Mouse (Mus musculus) lung, embryonic 15.5 days (tissue): ENCODE data around the gene Cgas. TPM values are rescaled to one million over a fixed set of nuclear protein-coding genes. Genes with fewer than 3 reads are reported as not detected.

Source experiments
- ATAC-seq: fragments of 200-750 bp; cut with Nextera tagmentation; 2 replicates; pipeline ENCODE4 v1.8.0; 2017; ENCODE audit warnings: moderate number of reproducible peaks, borderline replicate concordance; ENCODE audit not compliant: low FRiP score, low TSS enrichment; ENCODE audit errors: extremely low read depth
- H3K27ac ChIP-seq: fragments of 300-500 bp; sonication (generic); 2 replicates; pipeline ENCODE4 v1.5.1; 2015; ENCODE audit warnings: moderate library complexity, mild to moderate bottlenecking, inconsistent platforms
- H3K27me3 ChIP-seq: fragments of 300-500 bp; sonication (generic); 2 replicates; pipeline ENCODE4 v1.6.1; 2015; ENCODE audit warnings: inconsistent platforms
- H3K36me3 ChIP-seq: fragments of 300-500 bp; sonication (generic); 2 replicates; pipeline ENCODE4 v1.6.1; 2015; ENCODE audit warnings: inconsistent platforms
- H3K4me1 ChIP-seq: fragments of 300-500 bp; sonication (generic); 2 replicates; pipeline ENCODE4 v1.6.1; 2015; ENCODE audit warnings: inconsistent platforms
- H3K4me2 ChIP-seq: fragments of 300-500 bp; sonication (generic); 2 replicates; pipeline ENCODE4 v1.6.1; 2015; ENCODE audit warnings: inconsistent platforms, mild to moderate bottlenecking, moderate library complexity
- H3K4me3 ChIP-seq: fragments of 300-500 bp; sonication (generic); 2 replicates; pipeline ENCODE4 v1.5.1; 2015; ENCODE audit warnings: mild to moderate bottlenecking, inconsistent platforms
- H3K9ac ChIP-seq: fragments of 300-500 bp; sonication (generic); 2 replicates; pipeline ENCODE4 v1.6.1; 2015; ENCODE audit warnings: inconsistent platforms
- H3K9me3 ChIP-seq: fragments of 300-500 bp; sonication (generic); 2 replicates; pipeline ENCODE4 v1.6.1; 2016; ENCODE audit warnings: inconsistent platforms
- WGBS: fragments of 180-500 bp; shearing (Covaris S2); methylation state at CpG from one replicate; pipeline ENCODE4 v1.1.7; 2015; 5-methylcytosine and 5-hydroxymethylcytosine counted together
- polyA plus RNA-seq: library from polyadenylated mRNA; unstranded; fragments of >200 nt; fragmentation: Nextera tagmentation; extraction: Ambion mirVana; gene quantifications from 2 replicates; pipeline ENCODE4 v1.2.1, GENCODE M21; 2015

Cgas gene
- polyA plus RNA-seq, 1 experiment from 2014 or later = 2.6 TPM

DNA sequence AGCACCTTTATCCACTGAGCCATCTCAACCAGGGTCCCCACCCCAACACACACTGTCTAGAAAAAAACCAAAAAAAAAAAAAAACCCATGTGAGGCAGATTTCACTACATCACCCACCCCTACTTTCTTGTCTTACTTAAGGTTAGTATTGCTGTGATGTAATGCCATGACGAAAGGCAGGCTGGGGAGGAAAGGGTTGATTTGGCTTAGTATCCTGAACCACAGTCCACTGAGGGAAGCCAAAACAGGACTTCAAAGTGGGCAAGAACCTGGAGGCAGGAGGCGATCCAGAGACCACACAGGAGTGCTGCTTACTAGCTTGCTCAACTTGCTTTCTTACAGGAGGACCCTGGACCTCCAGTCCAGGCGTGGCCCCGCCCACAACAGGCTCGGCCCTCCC lies 7.4 kb upstream of the Cgas start:
- H3K27me3 ChIP-seq = peaks cover 12% of the 10 kb centered on the region
- no peak overlapping the region for H3K9ac ChIP-seq
- H3K4me3 ChIP-seq = no peak overlapping the region
- peaks cover 37% of the 10 kb centered on the region for H3K36me3 ChIP-seq
- H3K4me2 ChIP-seq = no peak overlapping the region
- no peaks in the 10 kb centered on the region for H3K9me3 ChIP-seq
- WGBS = 74% methylated on average over 5 of the region's 5 CpGs
- no peak for ATAC-seq
- no peak overlapping the region for H3K27ac ChIP-seq
- H3K4me1 ChIP-seq = peaks cover 11% of the 10 kb centered on the region

DNA sequence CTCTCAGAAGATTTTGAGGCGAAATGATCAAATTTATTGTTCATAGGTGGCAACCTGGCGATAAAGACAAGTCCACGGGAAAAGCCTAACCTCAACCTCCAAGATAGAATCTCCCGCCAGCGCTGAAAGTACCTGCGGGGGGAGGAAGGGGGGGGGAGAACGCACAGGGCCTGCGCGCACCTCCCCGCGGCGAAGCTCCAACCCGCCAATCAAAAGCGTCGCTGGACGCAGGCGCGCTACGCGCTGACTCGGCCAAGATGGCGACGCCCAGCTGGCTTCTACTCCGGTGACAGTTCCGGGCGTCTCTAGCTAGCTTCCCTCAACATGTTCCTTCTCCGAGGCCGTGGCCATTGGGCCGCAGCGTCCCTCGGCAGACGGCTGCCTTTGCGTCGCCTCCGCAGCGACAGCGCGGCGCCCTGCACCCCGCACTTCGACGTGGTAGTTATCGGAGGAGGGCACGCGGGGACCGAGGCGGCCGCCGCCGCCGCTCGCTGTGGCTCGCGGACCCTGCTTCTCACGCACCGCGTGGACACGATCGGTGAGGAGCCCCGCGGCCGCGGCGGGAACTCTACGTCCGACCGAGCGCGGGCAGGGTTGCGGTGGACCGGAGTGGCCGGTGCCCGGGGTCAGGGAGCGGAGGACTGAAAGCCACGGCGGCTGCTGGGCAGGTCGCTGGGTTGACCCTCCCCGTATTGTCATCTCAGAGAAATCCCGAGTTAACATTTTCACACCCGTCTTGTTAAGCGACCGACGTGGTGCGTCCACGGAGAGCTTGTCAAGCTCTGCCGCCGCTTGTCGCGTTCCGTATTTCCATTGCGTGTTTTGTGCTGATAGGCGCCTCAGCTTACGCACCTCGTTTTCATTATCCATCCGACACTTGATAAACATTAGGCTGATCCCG lies 5.2 kb upstream of the Cgas start, which contains the start of the genes Mto1 and Gm17324:
Mto1 (plus strand) TSS at position 236 of the 901 bp plus-strand sequence.
Gm17324 (minus strand) TSS at position 814 of the 901 bp plus-strand sequence.
- peak within 1 kb of the TSS; percentile 70 for H3K4me3 ChIP-seq
- H3K9me3 ChIP-seq = no peaks in the 10 kb centered on the region
- peak within 1 kb of the TSS; percentile 68 for H3K4me2 ChIP-seq
- H3K27me3 ChIP-seq = peaks cover 30% of the 10 kb centered on the region
- H3K9ac ChIP-seq = peak within 1 kb of the TSS; percentile 86
- peaks cover 24% of the 10 kb centered on the region for H3K36me3 ChIP-seq
- peak within 1 kb of the TSS; percentile 71 for H3K27ac ChIP-seq
- H3K4me1 ChIP-seq = peaks cover 12% of the 10 kb centered on the region
- WGBS = under 1% methylated on average over 96 of the region's 96 CpGs
- peak; percentile 94 for ATAC-seq

DNA sequence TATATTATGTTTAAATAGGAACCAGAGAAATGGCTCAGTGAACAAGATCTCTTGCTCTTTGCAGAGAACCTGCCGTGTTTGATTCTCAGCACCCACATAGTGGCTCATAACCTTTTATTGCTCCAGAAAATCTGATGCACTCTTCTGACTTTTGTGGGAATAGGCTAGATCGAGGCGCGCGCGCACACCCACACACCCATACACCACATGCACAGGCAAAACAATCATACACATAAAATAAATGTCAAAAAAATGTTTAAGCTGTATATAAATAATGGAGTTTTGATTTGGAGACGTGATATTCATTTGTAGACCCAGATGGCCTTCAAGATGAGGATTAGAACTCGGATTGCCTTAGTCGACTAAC lies 4.6 kb upstream of the Cgas start:
- no peak for ATAC-seq
- 35% methylated on average over 9 of the region's 9 CpGs for WGBS
- peaks cover 36% of the 10 kb centered on the region for H3K27me3 ChIP-seq
- peaks cover 17% of the 10 kb centered on the region for H3K4me1 ChIP-seq
- H3K27ac ChIP-seq = no peak overlapping the region
- peak overlapping the region; percentile 68 for H3K4me2 ChIP-seq
- H3K36me3 ChIP-seq = peaks cover 19% of the 10 kb centered on the region; the same call in 1 of the 2 replicates
- H3K9ac ChIP-seq = peak overlapping the region; percentile 86
- H3K9me3 ChIP-seq = no peaks in the 10 kb centered on the region
- H3K4me3 ChIP-seq = peak overlapping the region; percentile 70

DNA sequence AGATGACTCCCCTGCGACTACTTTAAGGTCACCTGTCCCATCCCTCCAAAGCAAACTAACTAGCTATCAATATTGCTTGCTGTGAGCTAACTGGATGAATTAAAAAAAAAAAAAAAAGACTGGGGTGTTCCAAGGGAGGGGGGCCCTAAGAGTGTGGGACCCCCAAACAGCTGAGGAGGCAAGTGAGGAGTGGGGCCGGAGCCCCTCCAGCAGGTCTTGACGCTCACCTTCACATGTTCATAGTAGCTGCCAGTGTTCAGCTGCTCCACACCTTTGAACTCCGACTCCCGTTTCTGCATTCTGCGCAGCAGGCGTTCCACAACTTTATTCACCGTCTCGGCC lies 829 bp downstream of the Cgas start:
- WGBS = 4% methylated on average over 9 of the region's 9 CpGs

DNA sequence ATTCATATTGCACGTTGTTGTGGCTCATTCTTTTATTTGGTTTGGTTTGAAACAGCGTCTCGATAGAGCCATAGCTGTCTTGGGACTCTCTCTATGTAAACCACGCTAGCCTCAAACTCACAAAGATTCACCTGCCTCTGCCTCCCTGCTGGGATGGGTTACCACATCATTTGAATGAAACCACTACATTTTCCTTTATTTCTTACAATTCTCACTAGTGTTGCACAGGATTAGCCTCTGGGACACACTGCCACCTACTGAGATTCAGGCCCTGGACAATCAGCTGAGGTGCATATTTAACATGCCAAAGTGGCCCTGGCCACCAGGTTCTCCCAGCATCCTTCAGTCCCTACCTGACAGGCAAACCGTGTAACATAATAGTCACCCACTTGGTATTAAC lies 3.6 kb downstream of the Cgas start:
- H3K27me3 ChIP-seq = peaks cover 45% of the 10 kb centered on the region
- peaks cover 18% of the 10 kb centered on the region for H3K4me1 ChIP-seq
- no peak overlapping the region for H3K4me2 ChIP-seq
- no peaks in the 10 kb centered on the region for H3K9me3 ChIP-seq
- ATAC-seq = no peak
- no peaks in the 10 kb centered on the region for H3K36me3 ChIP-seq
- no peak overlapping the region for H3K4me3 ChIP-seq
- no peak overlapping the region for H3K9ac ChIP-seq
- 66% methylated on average over 5 of the region's 5 CpGs for WGBS
- no peak overlapping the region for H3K27ac ChIP-seq

More for the DNA sequence above, 829 bp downstream of the Cgas start:
- peak overlapping the region; percentile 92 for H3K4me2 ChIP-seq
- ATAC-seq = no peak
- peaks cover 18% of the 10 kb centered on the region for H3K4me1 ChIP-seq
- H3K36me3 ChIP-seq = no peaks in the 10 kb centered on the region
- H3K4me3 ChIP-seq = peak overlapping the region; percentile 47
- peaks cover 63% of the 10 kb centered on the region for H3K27me3 ChIP-seq
- H3K27ac ChIP-seq = no peak overlapping the region
- no peaks in the 10 kb centered on the region for H3K9me3 ChIP-seq
- peak overlapping the region; percentile 47 for H3K9ac ChIP-seq

DNA sequence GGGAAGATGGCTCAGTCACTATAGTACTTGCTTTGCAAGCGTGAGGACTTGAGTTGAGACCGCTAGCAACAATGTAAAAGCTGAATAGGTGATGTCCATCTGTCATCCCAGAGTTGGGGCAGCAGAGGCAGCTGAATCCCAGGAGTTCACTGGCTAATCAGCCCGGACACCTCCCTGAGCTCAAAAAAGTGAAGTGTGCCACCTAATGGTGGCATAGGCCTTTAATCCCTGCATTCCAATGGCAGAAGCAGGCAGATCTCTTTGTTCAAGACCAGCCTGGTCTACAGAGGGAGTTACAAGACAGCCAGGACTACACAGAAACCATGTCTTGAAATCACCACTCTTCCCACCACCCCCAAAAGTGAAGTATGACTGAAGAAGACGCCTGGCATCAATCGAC lies 10.6 kb downstream of the Cgas start:
- Histone ChIP-seq H3K9ac (no peak overlapping the region), H3K36me3 (no peaks in the 10 kb centered on the region), H3K27me3 (no peaks in the 10 kb centered on the region), H3K4me1 (peaks cover 5% of the 10 kb centered on the region; the same call in 1 of the 2 replicates), H3K9me3 (no peaks in the 10 kb centered on the region), H3K27ac (no peak overlapping the region), H3K4me3 (no peak overlapping the region), H3K4me2 (no peak overlapping the region)
- WGBS = 90% methylated on average over 5 of the region's 5 CpGs
- no peak for ATAC-seq

DNA sequence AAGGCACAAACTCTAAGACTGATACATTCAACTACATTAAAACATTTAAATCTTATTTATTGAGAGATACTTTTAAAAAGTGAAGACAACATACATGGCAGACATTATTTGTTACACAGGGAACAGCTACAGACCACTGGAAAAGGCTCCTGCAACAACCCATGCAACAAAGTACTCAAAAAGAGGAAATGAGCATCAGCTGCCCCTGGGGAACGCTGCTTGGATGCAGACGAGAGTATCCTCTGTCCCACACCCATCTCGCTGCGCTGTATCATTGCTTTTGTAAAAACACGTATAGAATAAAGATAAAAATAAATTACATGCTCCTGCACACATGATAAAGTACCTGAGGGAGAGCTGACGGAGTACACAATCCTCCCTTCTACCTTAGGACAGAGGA lies 12.6 kb downstream of the Cgas start:
- WGBS = 66% methylated on average over 6 of the region's 6 CpGs

DNA sequence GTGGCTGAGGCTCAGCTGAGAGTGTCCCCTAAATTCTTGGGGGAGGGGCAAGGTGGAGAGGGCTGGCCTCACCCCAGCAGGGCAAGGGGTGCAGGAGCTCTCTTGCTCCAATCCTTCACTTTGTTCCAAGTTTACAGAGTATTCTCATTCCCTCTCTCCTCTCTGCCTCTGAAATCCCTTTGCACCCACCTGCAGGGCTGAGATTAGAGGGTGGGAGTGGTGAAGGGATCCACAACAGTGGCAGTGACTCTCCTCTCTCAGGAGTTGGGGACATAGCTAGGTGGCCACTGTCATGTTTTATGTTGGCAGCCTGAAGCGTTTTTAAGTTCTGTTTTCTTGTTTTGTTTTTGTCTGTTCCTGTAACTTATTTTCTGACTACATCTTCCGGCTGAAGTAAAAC lies 13.5 kb downstream of the Cgas start:
- H3K36me3 ChIP-seq = no peaks in the 10 kb centered on the region
- no peak overlapping the region for H3K4me2 ChIP-seq
- no peak overlapping the region for H3K27ac ChIP-seq
- H3K4me3 ChIP-seq = no peak overlapping the region
- ATAC-seq = no peak
- 51% methylated on average over 2 of the region's 2 CpGs for WGBS
- no peaks in the 10 kb centered on the region for H3K27me3 ChIP-seq
- no peaks in the 10 kb centered on the region for H3K9me3 ChIP-seq
- no peak overlapping the region for H3K9ac ChIP-seq
- peaks cover 5% of the 10 kb centered on the region; the same call in 1 of the 2 replicates for H3K4me1 ChIP-seq

More for the DNA sequence above, 12.6 kb downstream of the Cgas start:
- no peak overlapping the region for H3K4me2 ChIP-seq
- no peak overlapping the region for H3K27ac ChIP-seq
- H3K9ac ChIP-seq = no peak overlapping the region
- no peak for ATAC-seq
- H3K27me3 ChIP-seq = no peaks in the 10 kb centered on the region
- H3K4me3 ChIP-seq = no peak overlapping the region
- no peaks in the 10 kb centered on the region for H3K9me3 ChIP-seq
- H3K4me1 ChIP-seq = peaks cover 5% of the 10 kb centered on the region; the same call in 1 of the 2 replicates
- no peaks in the 10 kb centered on the region for H3K36me3 ChIP-seq

DNA sequence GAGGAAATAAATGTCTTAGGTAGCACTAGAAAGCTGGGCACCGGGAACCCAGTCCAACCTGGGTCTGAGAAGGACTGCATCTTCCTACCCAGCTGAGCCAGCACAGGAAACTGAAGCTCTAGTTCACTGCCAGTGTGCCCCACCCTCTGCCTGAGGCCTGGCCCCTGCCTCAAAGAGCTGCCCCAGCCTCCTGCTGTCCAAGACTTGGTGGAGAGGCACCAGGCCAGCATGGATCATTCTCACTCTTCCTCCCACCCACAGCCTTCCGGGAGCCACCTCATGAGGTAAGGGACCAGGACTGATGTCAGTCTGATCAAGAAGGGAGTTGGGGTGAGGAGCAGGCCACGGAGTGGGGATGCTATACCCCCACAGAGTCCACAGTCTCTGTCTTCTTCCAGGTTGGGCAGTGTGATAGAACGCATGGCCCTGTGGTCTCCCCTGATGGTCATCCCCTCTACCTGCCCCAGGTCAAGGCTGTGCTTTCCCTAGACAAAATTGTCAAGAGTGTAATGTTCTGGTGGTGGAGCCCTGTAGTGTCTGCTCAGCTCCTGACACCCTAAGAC lies 14.1 kb downstream of the Cgas start:
- 85% methylated on average over 4 of the region's 4 CpGs for WGBS
- H3K9ac ChIP-seq = no peak overlapping the region
- ATAC-seq = 0 out of 2 replicates have a peak, but pooled peaks have one; percentile 42
- H3K36me3 ChIP-seq = no peaks in the 10 kb centered on the region
- H3K27ac ChIP-seq = no peak overlapping the region
- H3K27me3 ChIP-seq = no peaks in the 10 kb centered on the region
- H3K4me3 ChIP-seq = no peak overlapping the region
- H3K4me1 ChIP-seq = peaks cover 5% of the 10 kb centered on the region; the same call in 1 of the 2 replicates
- no peak overlapping the region for H3K4me2 ChIP-seq
- H3K9me3 ChIP-seq = no peaks in the 10 kb centered on the region

DNA sequence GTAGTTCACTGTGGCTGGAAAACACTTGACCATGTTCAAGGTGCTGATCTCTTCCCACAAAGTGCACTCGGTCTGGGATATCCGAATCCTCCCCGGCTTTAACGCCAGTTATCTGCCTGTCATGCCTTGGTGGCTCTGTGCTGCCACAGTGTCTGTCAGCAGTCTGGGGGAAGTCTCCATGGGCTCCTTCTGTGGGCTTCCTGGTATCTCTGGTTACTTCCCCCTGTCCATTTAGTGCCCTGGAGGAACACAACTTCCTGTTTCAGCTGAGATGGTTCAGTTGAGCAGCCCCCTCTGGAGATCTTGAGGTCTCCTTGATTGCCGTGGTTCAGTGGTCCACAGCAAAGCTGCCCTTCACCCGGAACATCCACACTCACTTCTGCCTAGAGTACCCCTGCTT lies 14.9 kb downstream of the Cgas start:
- Histone ChIP-seq H3K9ac (no peak overlapping the region), H3K4me2 (no peak overlapping the region), H3K4me3 (no peak overlapping the region), H3K27ac (no peak overlapping the region), H3K9me3 (no peaks in the 10 kb centered on the region), H3K4me1 (peaks cover 5% of the 10 kb centered on the region; the same call in 1 of the 2 replicates), H3K36me3 (no peaks in the 10 kb centered on the region), H3K27me3 (no peaks in the 10 kb centered on the region)
- ATAC-seq = no peak
- 77% methylated on average over 6 of the region's 6 CpGs for WGBS

DNA sequence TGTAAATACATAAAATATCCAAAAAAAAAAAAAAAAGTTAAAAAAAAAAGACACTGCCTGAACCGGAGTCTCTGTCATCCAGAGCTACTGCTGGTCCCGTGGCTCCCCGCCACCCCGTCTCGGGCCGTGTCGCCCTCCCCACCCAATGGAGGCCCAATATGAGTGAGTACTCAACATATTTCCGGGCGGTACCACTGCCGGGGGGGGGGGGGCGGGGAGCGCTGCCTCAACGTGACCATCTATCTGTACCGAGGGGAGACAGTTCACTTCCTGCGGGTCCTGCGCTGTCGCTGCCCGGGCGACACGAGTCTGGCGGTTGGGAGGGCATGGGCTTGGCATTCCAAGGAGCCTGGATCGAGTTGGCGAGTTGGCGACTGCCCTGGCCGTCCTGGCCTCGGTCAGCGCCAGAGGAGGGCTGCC lies 15.7 kb downstream of the Cgas start:
- peak; percentile 55; the same call in 1 of the 2 replicates for ATAC-seq
- H3K4me2 ChIP-seq = peak overlapping the region; percentile 76
- H3K27ac ChIP-seq = no peak overlapping the region
- no peaks in the 10 kb centered on the region for H3K27me3 ChIP-seq
- peak overlapping the region; percentile 13; the same call in 1 of the 2 replicates for H3K9ac ChIP-seq
- H3K4me1 ChIP-seq = peaks cover 5% of the 10 kb centered on the region; the same call in 1 of the 2 replicates
- H3K4me3 ChIP-seq = peak overlapping the region; percentile 36
- no peaks in the 10 kb centered on the region for H3K36me3 ChIP-seq
- 18% methylated on average over 25 of the region's 27 CpGs for whole genome bisulfite sequencing
- H3K9me3 ChIP-seq = no peaks in the 10 kb centered on the region

DNA sequence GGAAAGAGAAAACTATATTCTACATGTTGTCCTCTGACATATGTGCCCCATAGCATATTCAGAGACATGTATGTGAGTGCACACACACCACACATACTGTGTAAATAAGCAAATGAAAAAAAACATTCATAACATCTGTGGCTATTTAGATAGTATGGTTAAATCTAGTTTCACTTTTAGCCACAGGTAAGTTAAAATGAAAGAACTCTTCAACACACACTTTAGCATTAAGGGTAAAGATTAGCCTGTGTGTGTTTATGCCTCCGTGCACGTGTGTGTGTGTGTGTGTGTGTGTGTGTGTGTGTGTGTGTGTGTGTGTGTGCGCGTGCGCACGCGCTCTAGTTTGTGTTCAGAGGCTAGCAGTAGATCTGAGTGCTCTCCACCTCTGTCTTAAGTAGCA lies 41.4 kb downstream of the Cgas start:
- ATAC-seq = no peak

More for the DNA sequence above, 41.4 kb downstream of the Cgas start:
- Histone ChIP-seq H3K36me3 (no peaks in the 10 kb centered on the region), H3K4me2 (no peak overlapping the region), H3K4me1 (no peaks in the 10 kb centered on the region), H3K9me3 (no peaks in the 10 kb centered on the region), H3K27ac (no peak overlapping the region), H3K9ac (no peak overlapping the region), H3K4me3 (no peak overlapping the region), H3K27me3 (peaks cover 11% of the 10 kb centered on the region)
- 88% methylated on average over 7 of the region's 7 CpGs for whole genome bisulfite sequencing
